Mouse (Mus musculus): ENCODE results near the gene Scnn1a. TPM values are rescaled to one million over a fixed set of nuclear protein-coding genes. Genes with fewer than 3 reads are reported as not detected.

Scnn1a gene
- total and polyA plus RNA-seq, 3 experiments, result 1.2 to 1.9 (median 1.7) TPM

DNA sequence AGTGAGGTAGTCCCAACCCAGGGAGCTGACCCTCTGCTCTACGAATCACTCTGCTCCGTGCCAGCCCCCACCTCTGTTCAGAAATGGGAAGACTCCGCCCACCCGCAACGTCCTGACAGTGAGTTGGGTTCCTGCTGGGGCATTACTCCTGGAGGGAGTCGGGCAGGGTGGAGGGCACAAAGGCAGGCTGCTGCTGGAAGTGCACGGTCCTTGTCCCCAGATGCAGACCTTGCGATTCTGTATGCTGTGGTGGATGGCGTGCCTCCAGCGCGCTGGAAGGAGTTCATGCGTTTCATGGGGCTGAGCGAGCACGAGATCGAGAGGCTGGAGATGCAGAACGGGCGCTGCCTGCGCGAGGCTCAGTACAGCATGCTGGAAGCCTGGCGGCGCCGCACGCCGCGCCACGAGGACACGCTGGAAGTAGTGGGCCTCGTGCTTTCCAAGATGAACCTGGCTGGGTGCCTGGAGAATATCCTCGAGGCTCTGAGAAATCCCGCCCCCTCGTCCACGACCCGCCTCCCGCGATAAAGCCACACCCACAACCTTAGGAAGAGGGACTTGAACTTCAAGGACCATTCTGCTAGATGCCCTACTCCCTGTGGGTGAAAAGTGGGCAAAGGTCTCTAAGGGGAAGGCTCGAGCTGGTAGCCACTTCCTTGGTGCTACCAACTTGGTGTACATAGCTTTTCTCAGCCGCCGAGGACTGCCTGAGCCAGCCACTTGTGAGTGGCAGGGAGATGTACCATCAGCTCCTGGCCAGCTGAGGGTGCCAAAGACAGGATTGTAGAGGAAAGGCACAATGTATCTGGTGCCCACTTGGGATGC, 41.2 kb downstream of the Scnn1a start:
- DNase-seq, result peak; percentile 74

DNA sequence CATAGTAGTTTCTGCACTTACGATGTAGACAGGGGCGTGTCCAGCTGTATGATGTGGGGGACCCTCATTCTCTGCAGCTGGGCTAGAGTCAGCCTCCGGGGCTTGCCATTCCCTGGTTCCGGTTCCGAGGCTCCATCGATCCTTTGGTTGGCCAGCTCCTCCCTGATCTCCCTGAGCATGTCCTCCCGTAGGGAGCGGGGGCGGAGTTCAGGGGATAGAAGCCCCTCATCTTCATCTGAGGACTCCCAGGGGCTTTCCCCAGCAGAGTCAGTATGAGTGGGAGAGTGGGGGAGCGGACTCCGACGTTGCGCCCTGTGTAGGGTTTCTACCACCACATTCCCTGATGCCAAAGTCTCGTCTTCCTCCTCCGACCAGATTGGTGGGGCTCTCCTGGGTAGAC, 42.6 kb downstream of the Scnn1a start:
- no peak for DNase-seq

DNA sequence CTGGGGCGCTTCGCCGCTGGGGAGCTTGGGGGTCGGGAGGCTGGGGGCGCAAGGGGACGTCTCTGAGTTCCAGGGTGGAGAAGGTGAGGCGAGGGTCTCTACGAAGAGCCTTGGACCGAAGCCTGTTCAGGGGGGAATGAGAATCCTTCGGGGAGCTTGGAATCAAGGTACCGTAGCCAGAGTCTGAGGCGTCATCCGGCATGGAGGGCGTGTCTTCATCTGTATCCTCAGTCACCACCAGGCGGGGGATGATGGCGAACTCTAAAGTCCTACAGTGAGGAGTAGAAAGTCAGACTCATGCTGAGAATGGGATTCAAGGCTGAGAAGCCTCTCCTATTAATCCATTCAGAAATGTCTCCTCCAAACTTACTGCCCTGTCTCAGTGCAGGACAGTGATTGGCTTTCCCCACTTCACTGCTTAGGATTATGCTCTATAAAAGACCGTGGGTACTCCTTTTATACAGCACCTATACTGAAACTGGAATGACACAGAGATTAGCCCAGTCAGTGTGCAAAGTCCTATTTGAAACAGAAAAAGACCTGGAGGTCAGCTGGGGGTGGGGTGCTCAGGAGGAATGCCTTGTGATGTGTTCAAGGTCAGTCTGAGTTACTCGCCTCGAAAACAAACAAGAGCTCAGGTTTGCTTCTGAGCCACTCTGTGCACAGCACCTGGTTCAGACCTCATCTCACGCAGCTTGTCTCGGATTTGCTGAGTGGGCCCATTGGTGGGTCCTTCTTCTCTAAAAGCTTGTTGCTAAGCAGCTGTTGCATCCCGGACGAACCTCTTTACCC, 43.2 kb downstream of the Scnn1a start:
- no peak for DNase-seq

DNA sequence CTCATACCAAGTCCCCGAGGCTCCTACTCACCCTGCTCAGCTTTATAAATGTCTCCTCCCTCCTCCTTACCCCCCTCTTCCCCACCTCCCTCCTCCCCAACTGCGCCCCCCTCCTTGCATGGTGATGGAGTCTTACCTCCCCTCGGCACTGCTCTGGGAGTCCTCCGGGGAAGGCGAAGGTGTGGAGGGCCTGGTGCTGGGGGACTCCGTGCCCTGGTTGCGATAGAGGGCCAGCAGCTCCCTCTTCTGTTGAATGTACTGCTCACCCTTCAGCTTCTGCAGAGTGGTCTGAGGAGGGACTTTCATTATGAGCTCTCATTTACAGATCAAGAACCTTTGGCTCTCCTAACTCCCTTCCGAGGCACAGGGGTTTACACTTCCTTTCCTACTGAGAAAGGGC, 44.0 kb downstream of the Scnn1a start:
- no peak for DNase-seq

DNA sequence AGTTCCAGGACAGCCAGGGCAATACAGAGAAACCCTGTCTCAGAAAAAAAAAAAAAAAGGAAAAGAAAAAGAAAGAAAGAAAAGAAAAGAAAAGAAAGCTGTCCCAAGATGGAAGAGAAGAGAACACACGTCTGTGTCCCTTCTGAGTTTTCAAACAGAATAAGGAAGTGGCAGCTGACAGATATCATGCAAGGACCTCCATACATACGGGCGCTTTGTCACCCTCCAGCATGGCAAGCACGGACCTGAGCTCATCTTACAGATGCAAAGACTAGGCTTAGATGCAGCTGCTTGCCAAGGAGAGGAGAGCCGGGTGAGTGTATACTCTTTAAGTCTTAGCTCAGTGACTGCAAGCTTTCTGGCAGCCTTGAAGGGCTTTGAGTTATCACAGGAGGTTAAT, 45.1 kb downstream of the Scnn1a start:
- no peak for DNase-seq

DNA sequence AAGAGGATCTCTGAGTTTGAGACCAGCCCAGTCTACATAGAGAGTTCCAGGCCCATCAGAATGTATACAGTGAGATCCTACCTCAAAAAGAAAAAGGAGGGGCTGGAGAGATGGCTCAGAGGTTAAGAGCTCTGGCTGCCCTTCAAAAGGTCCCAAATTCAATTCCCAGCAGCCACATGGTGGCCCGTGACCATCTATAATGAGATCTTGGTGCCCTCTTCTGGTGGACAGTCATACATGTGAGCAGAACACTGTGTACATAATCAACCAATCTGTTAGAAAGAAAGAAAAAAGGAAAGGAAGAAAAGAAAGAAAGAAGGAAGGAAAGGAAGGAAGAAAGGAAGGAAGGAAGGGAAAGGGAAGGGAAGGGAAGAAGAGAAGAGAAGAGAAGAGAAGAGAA, 45.7 kb downstream of the Scnn1a start:
- DNase-seq, result no peak

DNA sequence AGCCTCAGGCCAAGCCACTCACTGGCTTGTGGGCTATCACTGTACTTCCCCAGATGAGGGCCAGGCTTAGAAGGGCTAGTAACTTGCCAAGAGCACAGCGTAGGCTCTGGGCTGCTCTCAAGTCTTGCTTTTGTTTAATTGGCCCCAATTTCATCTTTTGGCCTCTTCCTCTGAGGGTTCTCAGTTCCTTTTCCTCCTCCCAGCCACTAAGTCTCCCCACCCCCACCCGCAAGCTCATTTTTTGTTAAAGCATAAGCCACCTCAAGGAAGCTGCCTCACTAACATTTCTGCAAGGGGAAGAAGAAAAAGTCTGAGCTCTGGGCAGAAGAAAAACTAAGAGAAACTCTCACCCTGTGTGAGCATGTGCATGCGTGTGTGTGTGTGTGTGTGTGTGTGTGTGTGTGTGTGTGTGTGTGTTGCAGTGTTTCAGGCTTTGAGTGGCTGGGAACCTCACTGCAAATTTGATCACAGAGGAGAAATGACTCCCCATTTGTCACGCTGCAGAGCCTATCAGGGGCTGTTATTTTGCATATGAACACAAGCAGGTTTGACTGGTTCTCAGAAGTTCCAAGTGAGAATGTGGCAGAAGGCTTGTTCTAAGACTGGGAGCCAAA, 47.4 kb downstream of the Scnn1a start:
- DNase-seq, result no peak

DNA sequence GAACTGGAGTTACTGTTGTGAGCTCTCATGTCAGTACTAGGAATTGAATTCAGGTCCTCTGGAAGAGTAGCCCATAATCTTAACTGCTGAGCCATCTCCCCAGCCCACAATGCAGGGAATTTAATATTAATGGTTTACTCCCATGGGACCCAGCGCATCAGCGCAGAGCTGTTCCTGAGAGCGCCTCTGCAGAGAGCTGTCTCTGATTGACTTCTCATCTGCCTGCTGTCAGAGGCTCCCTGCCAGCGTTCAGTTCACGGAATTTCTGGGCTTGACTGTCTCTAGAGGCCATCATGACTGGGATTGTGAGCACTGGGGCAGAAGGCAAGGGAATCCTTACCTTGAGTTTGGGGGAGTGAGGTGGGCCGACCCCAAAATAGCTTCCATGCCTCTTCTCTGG, 56.6 kb downstream of the Scnn1a start:
- no peak for DNase-seq

DNA sequence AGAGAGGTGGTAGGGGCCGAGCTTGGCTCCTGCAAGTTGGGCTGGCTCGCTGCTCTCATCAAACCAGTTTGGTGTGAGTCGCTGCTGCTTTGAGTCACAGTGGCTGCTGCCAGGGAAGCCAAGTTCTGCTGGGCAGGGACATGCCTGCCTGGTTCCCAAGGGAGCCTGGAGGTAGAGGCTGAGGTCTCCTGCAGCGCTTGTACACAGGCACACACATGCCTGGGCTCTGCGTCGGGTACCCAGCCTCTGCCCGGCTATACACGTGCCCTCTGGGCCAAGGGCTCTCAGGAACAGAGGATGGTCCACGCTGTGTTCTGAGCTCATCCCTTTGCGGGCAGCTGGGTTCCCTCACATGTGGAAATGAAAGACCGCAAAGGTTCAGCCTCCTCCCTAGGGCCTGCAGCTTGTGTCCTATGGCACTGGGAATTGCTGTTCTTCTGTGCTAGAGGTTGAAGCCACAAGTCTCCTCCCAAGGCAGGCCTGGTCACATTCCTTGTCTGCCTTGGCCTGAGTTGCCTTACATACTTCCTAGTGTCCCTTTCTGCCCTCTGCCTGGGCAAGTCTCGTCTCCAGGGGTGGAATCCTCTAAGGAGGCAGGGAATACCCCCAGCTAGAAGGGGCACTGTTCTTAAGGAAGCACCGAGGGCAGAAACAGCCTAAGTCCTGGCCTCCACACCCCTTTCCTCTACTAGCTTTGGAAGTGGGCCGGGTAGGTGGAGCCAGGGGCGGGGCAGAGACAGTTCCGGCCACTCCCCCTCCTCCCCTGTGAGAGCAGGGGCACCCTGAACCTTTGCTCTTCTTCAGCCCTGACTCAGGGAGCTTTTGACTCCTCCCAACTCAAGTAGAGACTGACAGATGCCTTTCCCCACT, 57.4 kb downstream of the Scnn1a start:
- peak; percentile 88 for DNase-seq

DNA sequence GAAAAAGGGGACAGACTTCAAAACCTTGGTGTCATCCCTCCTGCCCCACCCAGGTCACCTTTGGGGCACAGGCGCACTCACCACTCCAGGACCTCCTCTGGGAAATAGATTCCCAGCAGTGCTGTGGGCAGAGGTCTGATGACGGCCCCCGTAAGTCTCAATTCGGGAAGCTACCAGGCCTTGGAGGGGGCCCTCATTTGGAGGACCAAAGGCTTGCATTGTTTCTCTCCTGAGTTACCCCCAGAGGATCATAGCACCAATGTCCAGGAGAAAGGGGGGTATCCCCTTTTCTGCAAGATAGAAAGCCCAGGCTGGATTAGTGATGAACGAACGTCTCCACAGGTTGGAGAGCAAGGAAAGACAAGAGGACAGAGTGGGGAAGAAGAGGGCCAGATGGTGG, 58.2 kb downstream of the Scnn1a start:
- no peak for DNase-seq

DNA sequence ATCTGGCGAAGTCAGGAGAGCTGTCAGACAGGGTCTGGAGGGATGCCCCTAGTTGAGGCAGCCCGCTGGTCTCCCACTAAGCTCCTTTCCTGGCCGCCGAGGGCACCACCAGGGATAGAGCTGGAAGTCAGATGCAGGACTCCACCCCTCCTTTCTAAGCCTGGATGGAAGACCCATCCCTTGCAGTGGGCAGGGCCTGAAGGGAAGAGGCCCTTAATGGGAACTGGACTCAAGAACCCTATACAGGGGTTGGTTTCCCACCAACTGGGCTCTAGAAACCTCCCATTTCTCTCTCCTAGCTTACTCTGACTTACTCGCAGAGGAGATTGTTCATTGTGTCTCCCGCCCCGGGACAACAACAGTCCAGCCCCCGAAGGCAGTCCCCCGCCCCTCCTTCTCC, 59.3 kb downstream of the Scnn1a start:
- DNase-seq, result no peak

DNA sequence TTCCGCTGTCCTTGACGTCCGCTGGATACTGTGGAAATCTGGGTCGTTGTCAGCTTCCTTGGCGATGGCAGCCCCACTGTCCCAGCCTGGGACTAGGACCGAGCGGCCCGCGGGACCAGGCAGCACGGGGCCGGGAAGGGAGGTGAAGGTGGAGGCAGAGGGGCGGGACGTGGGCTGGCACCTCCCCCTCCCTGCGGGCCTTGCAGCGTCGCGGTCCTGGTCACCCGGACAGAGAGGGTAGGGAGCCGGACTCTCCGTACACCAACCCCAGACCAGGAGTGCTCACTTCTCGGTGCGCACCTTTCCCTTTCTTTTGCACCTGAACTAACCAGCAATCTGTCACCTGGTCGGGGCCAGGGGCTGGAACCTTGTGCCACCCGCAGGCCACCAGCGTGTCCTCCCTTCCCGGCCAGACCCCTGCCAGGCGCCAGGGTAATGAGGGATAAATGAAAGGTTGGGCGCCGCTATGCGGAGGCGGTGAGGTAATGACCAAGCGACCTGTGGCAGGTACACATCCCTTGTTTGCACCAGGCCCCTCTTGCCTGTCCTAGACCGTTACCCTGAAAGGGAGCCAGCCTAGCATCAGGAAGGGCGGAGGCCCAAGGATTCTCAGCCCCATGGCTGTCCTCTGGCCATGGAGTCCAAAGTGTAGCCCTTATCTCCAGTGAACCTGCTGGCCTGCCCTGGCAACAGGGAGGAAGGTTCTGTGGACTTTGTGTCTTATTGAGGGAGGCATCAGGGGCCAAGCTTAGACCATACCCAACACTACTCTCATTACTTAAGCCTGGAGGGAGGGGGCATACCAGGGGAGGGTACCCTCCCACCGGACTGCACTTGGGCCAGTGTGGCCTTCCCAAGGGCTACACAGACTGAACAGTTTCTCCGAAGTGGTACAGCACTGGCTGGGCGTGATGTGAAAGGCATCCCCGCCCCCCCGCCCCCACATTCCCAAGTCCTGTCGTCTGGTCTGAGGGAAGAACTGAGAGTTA, 60.2 kb downstream of the Scnn1a start, which contains the start of gene Plekhg6:
TSS of gene Plekhg6 (minus strand) at position 422 of the 989 bp plus-strand sequence.
- DNase-seq, result peak; percentile 58

DNA sequence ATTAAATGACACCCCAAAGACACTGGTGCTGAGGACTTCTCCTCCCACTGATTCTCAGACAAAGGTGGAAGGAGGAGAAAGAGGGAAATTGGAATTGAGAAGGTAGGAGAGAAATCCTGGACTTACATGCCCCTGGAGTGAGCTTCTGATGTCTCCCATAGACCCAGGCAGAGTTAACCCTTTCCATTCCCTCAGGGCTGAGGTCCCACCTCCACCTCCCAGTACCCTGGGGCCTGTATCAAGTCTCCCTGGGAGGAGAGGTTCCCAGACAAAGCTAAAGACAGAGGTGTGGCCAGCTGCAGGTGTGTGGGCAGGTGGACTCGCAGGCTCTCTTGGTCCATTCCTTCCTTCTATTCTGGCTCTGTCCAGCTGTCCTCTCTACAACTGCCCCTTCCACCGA, 61.6 kb downstream of the Scnn1a start:
- DNase-seq, result no peak

DNA sequence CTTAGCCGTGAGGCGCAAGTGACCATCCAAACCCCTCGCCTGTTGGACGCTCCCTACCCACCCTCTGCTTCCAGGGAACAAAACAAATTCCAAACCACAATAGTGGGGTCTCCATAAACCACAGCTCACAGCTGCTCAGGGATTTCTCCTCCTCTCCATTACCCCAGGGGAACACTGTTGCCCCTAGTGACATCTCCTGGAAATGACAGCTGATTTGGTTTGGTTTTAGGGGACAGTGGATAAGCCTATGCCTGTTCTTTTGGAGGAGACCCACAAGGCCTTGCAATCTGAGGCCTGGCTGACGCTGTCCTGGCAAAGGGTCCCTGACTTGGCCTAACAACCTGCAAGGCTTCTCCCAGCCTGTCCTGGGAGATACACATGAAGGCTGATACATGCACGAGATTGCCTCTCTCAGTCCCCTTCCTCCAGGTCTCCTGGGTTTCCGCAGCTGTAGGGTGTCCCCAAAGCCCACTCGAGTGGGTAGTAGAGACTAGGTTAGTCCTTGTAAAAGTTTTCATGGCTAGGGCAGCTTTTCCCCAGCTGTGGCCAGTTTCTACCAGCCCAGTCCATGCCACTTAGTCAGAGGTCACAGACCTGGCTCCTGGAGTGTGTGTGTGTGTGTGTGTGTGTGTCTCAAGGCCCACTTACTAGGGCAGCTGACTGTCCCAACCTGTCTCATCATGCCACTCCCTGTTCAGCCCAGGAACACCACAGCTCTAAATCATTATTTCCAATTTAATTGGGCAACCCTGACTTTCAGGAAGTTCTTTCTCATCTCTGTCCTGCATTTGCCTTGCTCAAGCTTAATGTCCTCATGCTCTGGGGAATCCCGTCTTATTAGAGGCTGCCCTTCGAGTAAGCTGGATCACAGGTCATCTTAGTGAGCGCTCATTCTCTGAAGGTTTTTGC, 64.9 kb downstream of the Scnn1a start:
- peak; percentile 68 for DNase-seq

DNA sequence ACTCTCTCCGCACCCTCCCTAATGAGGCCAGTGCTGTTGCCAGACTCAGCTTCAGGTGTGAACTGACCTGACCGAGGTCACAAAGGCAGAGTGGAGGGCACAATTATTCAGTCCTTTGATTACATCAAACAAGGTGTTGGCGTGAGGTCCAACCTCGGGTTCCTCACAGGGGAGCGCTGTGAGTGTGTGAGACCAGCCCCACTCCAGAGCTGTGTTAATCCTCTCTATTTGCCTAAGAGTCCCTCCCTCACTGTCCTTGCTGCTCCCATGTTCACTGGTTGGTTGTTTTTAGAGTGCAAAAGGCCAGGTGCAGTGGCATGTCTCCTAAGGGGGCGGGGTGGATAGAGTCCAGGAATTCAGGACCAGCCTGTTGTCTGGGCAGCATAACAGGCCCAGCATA, 65.6 kb downstream of the Scnn1a start:
- no peak for DNase-seq

DNA sequence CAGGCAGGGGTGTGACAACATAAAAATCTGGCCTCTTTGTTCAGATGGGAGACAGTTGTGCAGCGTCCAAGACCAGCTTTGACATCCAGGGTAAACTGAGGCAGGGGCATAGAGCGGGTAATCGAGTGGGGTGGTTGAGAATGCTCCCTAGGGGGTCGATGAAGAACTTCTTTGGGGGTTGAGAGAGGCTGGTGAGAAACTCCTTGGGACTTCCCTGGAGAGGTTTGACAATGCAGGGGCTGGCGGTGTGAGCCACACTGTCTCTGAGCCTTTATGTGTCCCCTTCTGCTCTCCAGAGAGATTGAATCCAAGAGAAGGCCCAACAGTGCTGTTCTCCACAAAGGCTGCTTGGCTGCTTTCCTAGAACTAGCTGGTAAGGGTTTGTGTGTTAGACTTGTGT, 69.4 kb downstream of the Scnn1a start:
- DNase-seq, result no peak

Data from adrenal gland, adult 2 months (tissue).